8 mouse cellular contexts compared by ENCODE assay signal in the genomic region with DNA sequence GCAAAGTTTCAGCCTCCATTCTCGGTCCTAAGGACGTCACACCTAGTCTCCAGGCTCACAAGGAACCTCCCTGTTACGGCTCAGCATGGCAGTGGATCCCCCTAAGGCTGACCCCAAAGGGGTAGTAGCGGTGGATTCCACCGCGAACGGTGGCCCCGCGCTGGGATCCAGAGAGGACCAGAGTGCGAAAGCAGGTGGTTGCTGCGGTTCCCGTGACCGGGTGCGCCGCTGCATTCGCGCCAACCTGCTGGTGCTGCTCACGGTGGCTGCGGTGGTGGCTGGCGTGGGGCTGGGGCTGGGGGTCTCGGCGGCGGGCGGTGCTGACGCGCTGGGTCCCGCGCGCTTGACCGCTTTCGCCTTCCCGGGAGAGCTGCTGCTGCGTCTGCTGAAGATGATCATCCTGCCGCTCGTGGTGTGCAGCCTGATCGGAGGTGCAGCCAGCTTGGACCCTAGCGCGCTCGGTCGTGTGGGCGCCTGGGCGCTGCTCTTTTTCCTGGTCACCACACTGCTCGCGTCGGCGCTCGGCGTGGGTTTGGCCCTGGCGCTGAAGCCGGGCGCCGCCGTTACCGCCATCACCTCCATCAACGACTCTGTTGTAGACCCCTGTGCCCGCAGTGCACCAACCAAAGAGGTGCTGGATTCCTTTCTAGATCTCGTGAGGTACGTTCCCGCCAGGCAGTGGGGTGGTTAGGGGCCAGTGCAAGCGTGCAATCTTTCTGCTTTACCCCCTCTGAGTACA. TPM values are rescaled to one million over a fixed set of nuclear protein-coding genes. Genes with fewer than 3 reads are reported as not detected.
DNase-seq lines count a peak whose midpoint lies in the region; ATAC-seq and TF ChIP-seq lines count a peak whose summit lies in the region.

No protein-coding gene starts in this region.

- 0 out of 2 replicates have a peak, but pooled peaks have one; percentile 10 for TF ChIP-seq CTCF in liver, embryonic 14.5 days (IDR thresholded peaks at IDR 0.05; ENCODE audit: low read depth)

- H3K9ac ChIP-seq in ES-E14 (ENCODE audit: insufficient read depth, low read depth, low read length, poor library complexity, severe bottlenecking), result peak overlapping the region; percentile 86
- peak overlapping the region; percentile 51 for H3K9ac ChIP-seq in embryonic facial prominence, embryonic 15.5 days
- H3K9ac ChIP-seq in hindbrain, embryonic 16.5 days (ENCODE audit: low read depth, low read length), result peak overlapping the region; percentile 70
- peak overlapping the region; percentile 98 for H3K9ac ChIP-seq in liver, embryonic 14.5 days (replicated peaks)
- peak overlapping the region; percentile 32 for H3K9ac ChIP-seq in neural tube, embryonic 11.5 days (ENCODE audit: low read length)

- H3K4me1 ChIP-seq in ES-E14 (ENCODE audit: control insufficient read depth in 2 of 2, insufficient read depth in 2 of 2, low read length in 2 of 2, poor library complexity in 1 of 2), result peaks cover 2 to 13% of the 10 kb centered on the region in 2 experiments; a peak in 3 of 4 replicates
- H3K4me1 ChIP-seq in embryonic facial prominence, embryonic 15.5 days, result peaks cover 35% of the 10 kb centered on the region
- H3K4me1 ChIP-seq in hindbrain, embryonic 16.5 days (ENCODE audit: control insufficient read depth, insufficient read depth, low read depth, low read length), result peaks cover 17% of the 10 kb centered on the region
- peaks cover 22 to 24% of the 10 kb centered on the region in 2 experiments for H3K4me1 ChIP-seq in liver, embryonic 14.5 days (replicated peaks; ENCODE audit: control insufficient read depth in 2 of 2, insufficient read depth in 2 of 2, low read length in 1 of 2)
- peaks cover 17% of the 10 kb centered on the region; the same call in 1 of the 2 replicates for H3K4me1 ChIP-seq in neural tube, embryonic 11.5 days (ENCODE audit: control insufficient read depth, insufficient read depth, low read length)

- TF ChIP-seq EP300 in liver, embryonic 14.5 days (IDR thresholded peaks at IDR 0.05; ENCODE audit: low read depth), result no peak

- WGBS in embryonic facial prominence, embryonic 15.5 days, result under 1% methylated on average over 60 of the region's 60 CpGs
- under 1% methylated on average over 59 of the region's 60 CpGs for whole genome bisulfite sequencing in hindbrain, embryonic 16.5 days
- WGBS in liver, embryonic 14.5 days (ENCODE audit: insufficient replicate concordance), result under 1% methylated on average over 53 of the region's 60 CpGs
- WGBS in neural tube, embryonic 11.5 days, result under 1% methylated on average over 60 of the region's 60 CpGs

- H3K27me3 ChIP-seq in embryonic facial prominence, embryonic 15.5 days, result no peaks in the 10 kb centered on the region
- H3K27me3 ChIP-seq in hindbrain, embryonic 16.5 days (replicated peaks; ENCODE audit: control insufficient read depth, insufficient read depth, low read length), result no peaks in the 10 kb centered on the region
- no peaks in the 10 kb centered on the region for H3K27me3 ChIP-seq in liver, embryonic 14.5 days (ENCODE audit: control insufficient read depth, insufficient read depth, low read length)
- no peaks in the 10 kb centered on the region for H3K27me3 ChIP-seq in neural tube, embryonic 11.5 days (ENCODE audit: control insufficient read depth, insufficient read depth, low read length)

- ATAC-seq in embryonic facial prominence, embryonic 15.5 days (ENCODE audit: insufficient number of reproducible peaks, low FRiP score, low TSS enrichment, low read depth), result no peak
- ATAC-seq in hindbrain, embryonic 16.5 days, result peak; percentile 22
- ATAC-seq in liver, embryonic 14.5 days (ENCODE audit: insufficient read depth), result no peak
- peak; percentile 8 for ATAC-seq in neural tube, embryonic 11.5 days (ENCODE audit: insufficient read depth, low FRiP score, low TSS enrichment)

- H3K4me2 ChIP-seq in embryonic facial prominence, embryonic 15.5 days (replicated peaks), result peak overlapping the region; percentile 99
- peak overlapping the region; percentile 93 for H3K4me2 ChIP-seq in hindbrain, embryonic 16.5 days (ENCODE audit: low read length)
- H3K4me2 ChIP-seq in liver, embryonic 14.5 days (ENCODE audit: low read depth), result peak overlapping the region; percentile 86
- H3K4me2 ChIP-seq in neural tube, embryonic 11.5 days (ENCODE audit: low read depth), result peak overlapping the region; percentile 65

- peaks cover 27% of the 10 kb centered on the region for H3K36me3 ChIP-seq in ES-E14 (ENCODE audit: control insufficient read depth, insufficient read depth, low read length, poor library complexity, severe bottlenecking)
- H3K36me3 ChIP-seq in embryonic facial prominence, embryonic 15.5 days, result no peaks in the 10 kb centered on the region
- H3K36me3 ChIP-seq in hindbrain, embryonic 16.5 days (ENCODE audit: control insufficient read depth, insufficient read depth, low read length), result no peaks in the 10 kb centered on the region
- H3K36me3 ChIP-seq in liver, embryonic 14.5 days (replicated peaks; ENCODE audit: control insufficient read depth, insufficient read depth, low read depth), result peaks cover 34% of the 10 kb centered on the region
- no peaks in the 10 kb centered on the region for H3K36me3 ChIP-seq in neural tube, embryonic 11.5 days (ENCODE audit: control insufficient read depth, insufficient read depth, low read length)

- peak; percentile 21 to 27 for DNase-seq in cerebellum, postnatal 14 days
- no peak for DNase-seq in cerebellum, postnatal 4 days (ENCODE audit: low spot score in 2 of 2)
- no peak for DNase-seq in ES-E14 (ENCODE audit: low read depth, low spot score)
- no peak for DNase-seq in liver, embryonic 14.5 days (ENCODE audit: low read depth in 3 of 3, low spot score in 3 of 3)
- peak; percentile 62 for DNase-seq in neural tube, embryonic 11.5 days (ENCODE audit: low spot score)
- no peak for DNase-seq in layer of hippocampus, postnatal 36 days

- peak overlapping the region; percentile 90 to 97 for H3K4me3 ChIP-seq in ES-E14 (ENCODE audit: insufficient read depth in 1 of 2, low read depth in 1 of 2, low read length in 2 of 2, poor library complexity in 1 of 2, severe bottlenecking in 1 of 2)
- peak overlapping the region; percentile 62 for H3K4me3 ChIP-seq in embryonic facial prominence, embryonic 15.5 days (replicated peaks)
- H3K4me3 ChIP-seq in hindbrain, embryonic 16.5 days (ENCODE audit: low read length), result peak overlapping the region; percentile 59
- peak overlapping the region; percentile 87 to 98 for H3K4me3 ChIP-seq in liver, embryonic 14.5 days (ENCODE audit: insufficient read depth in 1 of 2, low read depth in 2 of 2, low read length in 2 of 2)
- peak overlapping the region; percentile 47 for H3K4me3 ChIP-seq in neural tube, embryonic 11.5 days (ENCODE audit: low read depth, low read length)

- 0 out of 2 replicates have a peak overlapping the region, but pooled peaks have one; percentile 3 for H3K27ac ChIP-seq in ES-E14 (ENCODE audit: insufficient read depth, low read depth, low read length, poor library complexity, severe bottlenecking)
- no peak overlapping the region; the same call in 1 of the 2 replicates for H3K27ac ChIP-seq in embryonic facial prominence, embryonic 15.5 days (replicated peaks)
- no peak overlapping the region for H3K27ac ChIP-seq in hindbrain, embryonic 16.5 days (ENCODE audit: low read depth, low read length)
- peak overlapping the region; percentile 94 for H3K27ac ChIP-seq in liver, embryonic 14.5 days
- no peak overlapping the region for H3K27ac ChIP-seq in neural tube, embryonic 11.5 days (ENCODE audit: low read depth, low read length)

- H3K9me3 ChIP-seq in ES-E14 (ENCODE audit: control insufficient read depth, insufficient read depth, low read depth, low read length), result no peaks in the 10 kb centered on the region
- H3K9me3 ChIP-seq in embryonic facial prominence, embryonic 15.5 days (replicated peaks), result no peaks in the 10 kb centered on the region
- no peaks in the 10 kb centered on the region for H3K9me3 ChIP-seq in hindbrain, embryonic 16.5 days (ENCODE audit: control insufficient read depth, low read length)
- no peaks in the 10 kb centered on the region for H3K9me3 ChIP-seq in liver, embryonic 14.5 days (ENCODE audit: control insufficient read depth, low read length)
- H3K9me3 ChIP-seq in neural tube, embryonic 11.5 days (ENCODE audit: control insufficient read depth, low read length), result no peaks in the 10 kb centered on the region

- in situ Hi-C loops in ES-E14 (cut with MboI; ENCODE audit: low sequenced_read_pairs in 2 of 2, unreplicated experiment in 2 of 2), result no loop called here

RNA-seq across cellular contexts. Expression of gene Slc1a5, which starts 0.8 kb away (rescaled TPM):
- total RNA-seq in ES-E14 (2012; rRNA removed), result 72.0 and 156 TPM in 2 replicates
- polyA plus RNA-seq in embryonic facial prominence, embryonic 15.5 days (2015; fragmentation: Nextera tagmentation; extraction: Ambion mirVana), result 34.5 and 35.5 TPM in 2 replicates
- polyA plus RNA-seq in hindbrain, embryonic 16.5 days (2015; fragmentation: Nextera tagmentation; extraction: Ambion mirVana), result 9.6 and 11.5 TPM in 2 replicates
- 157 and 160 TPM in 2 replicates for polyA plus RNA-seq in liver, embryonic 14.5 days (2012; rRNA removed)
- polyA plus RNA-seq in liver, embryonic 14.5 days (2014; fragmentation: Nextera tagmentation; extraction: Ambion mirVana), result 61.7 and 67.3 TPM in 2 replicates
- 17.2 and 17.3 TPM in 2 replicates for polyA plus RNA-seq in neural tube, embryonic 11.5 days (2014; fragmentation: Nextera tagmentation; extraction: Ambion mirVana)
- 1 to 10 TPM; 2.1 to 2.7 TPM for total RNA-seq in layer of hippocampus, postnatal 36 days (2021)

RNA-seq across cellular contexts. Expression of gene Strn4, which starts 33.7 kb away (rescaled TPM):
- total RNA-seq in ES-E14 (2012; rRNA removed), result 76.0 and 105 TPM in 2 replicates
- 108 and 114 TPM in 2 replicates for polyA plus RNA-seq in embryonic facial prominence, embryonic 15.5 days (2015; fragmentation: Nextera tagmentation; extraction: Ambion mirVana)
- polyA plus RNA-seq in hindbrain, embryonic 16.5 days (2015; fragmentation: Nextera tagmentation; extraction: Ambion mirVana), result 159 and 170 TPM in 2 replicates
- polyA plus RNA-seq in liver, embryonic 14.5 days (2012; rRNA removed), result 41.3 and 43.0 TPM in 2 replicates
- 27.2 and 32.2 TPM in 2 replicates for polyA plus RNA-seq in liver, embryonic 14.5 days (2014; fragmentation: Nextera tagmentation; extraction: Ambion mirVana)
- polyA plus RNA-seq in neural tube, embryonic 11.5 days (2014; fragmentation: Nextera tagmentation; extraction: Ambion mirVana), result 140 and 143 TPM in 2 replicates
- 100 to 1,000 TPM; 288 to 292 TPM for total RNA-seq in layer of hippocampus, postnatal 36 days (2021)

RNA-seq across cellular contexts. Expression of gene Fkrp, which starts 34.5 kb away (rescaled TPM):
- total RNA-seq in ES-E14 (2012; rRNA removed), result 12.8 and 18.5 TPM in 2 replicates
- 27.8 and 30.3 TPM in 2 replicates for polyA plus RNA-seq in embryonic facial prominence, embryonic 15.5 days (2015; fragmentation: Nextera tagmentation; extraction: Ambion mirVana)
- 46.9 and 48.4 TPM in 2 replicates for polyA plus RNA-seq in hindbrain, embryonic 16.5 days (2015; fragmentation: Nextera tagmentation; extraction: Ambion mirVana)
- 5.6 and 6.6 TPM in 2 replicates for polyA plus RNA-seq in liver, embryonic 14.5 days (2012; rRNA removed)
- 7.2 and 8.9 TPM in 2 replicates for polyA plus RNA-seq in liver, embryonic 14.5 days (2014; fragmentation: Nextera tagmentation; extraction: Ambion mirVana)
- 24.3 and 24.4 TPM in 2 replicates for polyA plus RNA-seq in neural tube, embryonic 11.5 days (2014; fragmentation: Nextera tagmentation; extraction: Ambion mirVana)
- total RNA-seq in layer of hippocampus, postnatal 36 days (2021), result 10 to 100 TPM; 41.8 to 44.7 TPM

RNA-seq across cellular contexts. Expression of gene Ap2s1, which starts 43.8 kb away (rescaled TPM):
- 188 and 227 TPM in 2 replicates for total RNA-seq in ES-E14 (2012; rRNA removed)
- polyA plus RNA-seq in embryonic facial prominence, embryonic 15.5 days (2015; fragmentation: Nextera tagmentation; extraction: Ambion mirVana), result 273 and 275 TPM in 2 replicates
- 447 and 505 TPM in 2 replicates for polyA plus RNA-seq in hindbrain, embryonic 16.5 days (2015; fragmentation: Nextera tagmentation; extraction: Ambion mirVana)
- 165 and 175 TPM in 2 replicates for polyA plus RNA-seq in liver, embryonic 14.5 days (2012; rRNA removed)
- polyA plus RNA-seq in liver, embryonic 14.5 days (2014; fragmentation: Nextera tagmentation; extraction: Ambion mirVana), result 176 and 198 TPM in 2 replicates
- 284 and 285 TPM in 2 replicates for polyA plus RNA-seq in neural tube, embryonic 11.5 days (2014; fragmentation: Nextera tagmentation; extraction: Ambion mirVana)
- 100 to 1,000 TPM; 257 to 299 TPM for total RNA-seq in layer of hippocampus, postnatal 36 days (2021)

Comparison
In these comparisons a context has a peak if more than half of its experiments do, and no peak if none do; other contexts are left out.
1. DNase-seq: peak in cerebellum, postnatal 14 days (2 of 2) and neural tube, embryonic 11.5 days (single experiment); none in cerebellum, postnatal 4 days (0 of 2), ES-E14 (single experiment), liver, embryonic 14.5 days (0 of 3) and layer of hippocampus, postnatal 36 days (0 of 2).
2. H3K27ac ChIP-seq: peak in ES-E14 (single experiment) and liver, embryonic 14.5 days (single experiment); none in embryonic facial prominence, embryonic 15.5 days (single experiment), hindbrain, embryonic 16.5 days (single experiment) and neural tube, embryonic 11.5 days (single experiment).
3. H3K9ac ChIP-seq: peak in every context shown above with its lines; median percentile 98 in liver, embryonic 14.5 days; 86 in ES-E14; 70 in hindbrain, embryonic 16.5 days; 51 in embryonic facial prominence, embryonic 15.5 days; 32 in neural tube, embryonic 11.5 days.
4. ATAC-seq: peak in hindbrain, embryonic 16.5 days (single experiment) and neural tube, embryonic 11.5 days (single experiment); none in embryonic facial prominence, embryonic 15.5 days (single experiment) and liver, embryonic 14.5 days (single experiment).
5. Peak in every context shown above with its lines, with median percentiles within 50 percentile points of each other: H3K4me3 ChIP-seq and H3K4me2 ChIP-seq.